Mouse (Mus musculus): Measurements from ENCODE around the gene Sucnr1.

Gene Sucnr1

GRCm38 (mm10) chr3:60111889-60112646 lies 30.4 kb downstream of the Sucnr1 start:
- peak; percentile 32 for DNase-seq (ENCODE audit: low read depth, low spot score)

GRCm38 (mm10) chr3:60114571-60114970 lies 32.9 kb downstream of the Sucnr1 start:
- DNase-seq (ENCODE audit: low read depth, low spot score), result peak; percentile 57

GRCm38 (mm10) chr3:60121449-60121848 lies 39.8 kb downstream of the Sucnr1 start:
- no peak for DNase-seq (ENCODE audit: low read depth, low spot score)

- peak; percentile 79 for DNase-seq (ENCODE audit: low read depth, low spot score)
These were observed 42.5 kb downstream of the Sucnr1 start for GRCm38 (mm10) chr3:60123859-60124794.

GRCm38 (mm10) chr3:60126564-60126963 lies 44.9 kb downstream of the Sucnr1 start:
- DNase-seq (ENCODE audit: low read depth, low spot score), result no peak

GRCm38 (mm10) chr3:60128282-60128681 lies 46.6 kb downstream of the Sucnr1 start:
- no peak for DNase-seq (ENCODE audit: low read depth, low spot score)

GRCm38 (mm10) chr3:60135801-60136200 lies 54.1 kb downstream of the Sucnr1 start:
- DNase-seq (ENCODE audit: low read depth, low spot score), result no peak

Measured in skeletal muscle tissue, adult 2 months (tissue).